Mouse (Mus musculus) lung, postnatal 14 days (tissue): ENCODE measurements around the gene Stra6.

Experiments
- DNase-seq: peaks from one replicate; pipeline ENCODE4 v3.0.0; 2021

The Stra6 gene

DNA sequence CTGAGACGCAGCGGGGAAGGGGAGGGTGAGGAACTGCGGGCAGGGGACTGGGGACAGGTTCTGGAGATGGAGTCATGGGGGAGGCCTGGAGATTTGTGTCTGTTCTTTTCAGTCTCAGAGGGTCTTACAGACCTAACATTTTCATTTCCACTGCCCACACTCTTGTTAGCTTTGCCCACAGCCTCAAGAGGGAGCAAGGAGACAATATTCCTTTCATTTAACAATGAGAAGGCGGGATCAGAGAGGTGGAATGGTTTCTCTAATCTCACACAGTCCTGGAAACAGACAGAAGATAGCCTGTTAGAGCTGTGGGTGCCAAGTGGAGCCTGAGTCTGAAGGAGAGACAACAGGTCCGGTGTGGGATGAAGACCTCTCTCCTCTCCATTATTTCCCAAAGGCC lies 11.7 kb upstream of the Stra6 start:
- DNase-seq = no peak

DNA sequence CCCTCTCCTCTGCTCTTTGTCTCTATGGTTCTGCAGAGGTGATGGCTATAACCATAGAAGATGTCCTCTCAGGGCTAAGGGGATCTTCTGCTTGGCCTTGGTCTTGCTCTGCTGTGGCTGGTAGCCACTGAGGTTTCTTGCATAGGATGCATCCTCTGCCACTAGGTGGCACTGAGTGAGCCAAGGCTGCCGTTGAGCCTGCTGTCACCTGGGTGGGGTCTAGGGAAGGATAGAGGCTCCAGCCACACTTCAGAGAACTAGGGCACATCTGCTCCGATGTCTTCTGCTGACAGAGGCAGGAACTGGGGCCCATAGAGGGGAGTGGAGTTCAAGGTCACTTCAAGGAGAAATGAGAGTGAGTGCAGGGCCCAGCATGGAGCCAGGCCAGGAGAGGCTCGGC lies 10.5 kb upstream of the Stra6 start:
- DNase-seq = peak; percentile 66

DNA sequence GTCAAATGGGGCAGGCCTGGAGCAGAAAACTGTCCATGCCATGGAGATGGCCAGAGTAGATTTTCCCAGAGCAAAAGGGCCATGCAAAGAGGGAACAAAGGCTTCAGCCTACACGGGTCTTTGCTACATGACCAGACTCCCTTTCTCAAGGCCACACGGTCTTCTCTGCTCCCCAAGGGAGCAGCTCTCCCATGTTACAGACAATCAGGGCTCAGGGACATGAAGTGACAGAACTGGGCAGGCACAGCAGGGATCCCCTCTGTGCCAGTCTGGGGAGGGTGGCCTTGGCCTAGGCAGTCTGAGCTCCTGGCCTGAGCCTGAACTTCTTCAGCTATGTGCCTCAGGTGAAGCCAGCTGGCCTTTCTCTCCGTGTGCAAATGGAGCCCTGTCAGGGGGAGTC lies 10.0 kb upstream of the Stra6 start:
- DNase-seq = no peak

DNA sequence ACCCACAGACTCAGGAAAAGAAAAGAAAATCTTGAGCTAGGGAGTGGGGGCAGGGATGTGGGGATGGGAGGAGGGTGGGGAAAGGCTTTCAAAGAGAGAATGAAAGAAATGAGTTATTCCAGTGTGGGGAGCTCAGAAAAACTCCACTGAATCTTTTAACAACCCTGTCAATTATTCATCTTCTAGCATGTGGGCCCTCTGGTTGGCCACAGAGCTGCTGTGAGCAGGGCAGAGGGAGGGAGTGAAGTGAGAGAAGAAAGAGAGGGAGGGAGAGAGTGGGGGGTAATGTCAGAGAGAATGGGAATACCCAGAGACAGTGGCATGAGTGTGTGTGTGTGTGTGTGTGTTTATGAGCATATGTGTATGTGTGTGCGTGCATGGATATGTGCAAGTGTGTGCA lies 9.6 kb upstream of the Stra6 start:
- no peak for DNase-seq

DNA sequence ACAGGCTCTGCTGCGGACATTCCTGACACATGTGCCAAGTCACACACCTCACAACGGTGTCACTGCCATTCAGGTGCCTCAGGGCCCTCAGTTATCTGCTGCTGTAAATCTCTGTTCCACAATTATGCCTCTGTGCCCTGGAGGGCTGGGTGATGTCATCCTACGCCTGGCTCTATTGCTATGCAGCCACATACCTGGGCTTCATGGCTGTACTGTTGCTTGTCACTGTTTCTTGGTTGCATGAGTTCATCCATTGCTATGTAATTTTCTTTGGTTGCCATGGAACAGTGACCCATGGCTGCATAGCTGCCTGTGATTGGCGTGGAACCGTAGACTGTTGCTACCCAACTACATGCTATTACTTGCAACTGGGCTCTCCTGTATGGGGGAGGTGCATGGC lies 7.9 kb upstream of the Stra6 start:
- DNase-seq = no peak

DNA sequence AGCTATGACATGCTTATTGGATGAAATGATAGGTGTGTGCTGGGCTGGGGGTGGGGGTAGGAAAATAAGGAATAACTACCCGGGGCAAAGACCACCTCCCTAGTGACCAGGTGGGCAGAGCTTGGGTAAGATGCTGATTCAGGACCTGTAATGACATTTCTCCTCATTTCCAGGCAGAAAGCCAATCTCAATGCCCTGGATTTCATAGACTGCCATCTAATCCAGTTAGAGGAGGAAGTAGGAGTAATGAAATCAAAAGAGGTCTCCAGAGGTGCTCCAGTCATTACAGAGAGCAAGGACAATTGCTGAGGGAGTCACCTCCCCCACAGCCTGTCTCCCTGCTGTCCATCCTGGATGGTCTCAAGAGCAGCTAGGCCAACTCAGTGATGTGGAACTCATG lies 3.7 kb upstream of the Stra6 start:
- no peak for DNase-seq

DNA sequence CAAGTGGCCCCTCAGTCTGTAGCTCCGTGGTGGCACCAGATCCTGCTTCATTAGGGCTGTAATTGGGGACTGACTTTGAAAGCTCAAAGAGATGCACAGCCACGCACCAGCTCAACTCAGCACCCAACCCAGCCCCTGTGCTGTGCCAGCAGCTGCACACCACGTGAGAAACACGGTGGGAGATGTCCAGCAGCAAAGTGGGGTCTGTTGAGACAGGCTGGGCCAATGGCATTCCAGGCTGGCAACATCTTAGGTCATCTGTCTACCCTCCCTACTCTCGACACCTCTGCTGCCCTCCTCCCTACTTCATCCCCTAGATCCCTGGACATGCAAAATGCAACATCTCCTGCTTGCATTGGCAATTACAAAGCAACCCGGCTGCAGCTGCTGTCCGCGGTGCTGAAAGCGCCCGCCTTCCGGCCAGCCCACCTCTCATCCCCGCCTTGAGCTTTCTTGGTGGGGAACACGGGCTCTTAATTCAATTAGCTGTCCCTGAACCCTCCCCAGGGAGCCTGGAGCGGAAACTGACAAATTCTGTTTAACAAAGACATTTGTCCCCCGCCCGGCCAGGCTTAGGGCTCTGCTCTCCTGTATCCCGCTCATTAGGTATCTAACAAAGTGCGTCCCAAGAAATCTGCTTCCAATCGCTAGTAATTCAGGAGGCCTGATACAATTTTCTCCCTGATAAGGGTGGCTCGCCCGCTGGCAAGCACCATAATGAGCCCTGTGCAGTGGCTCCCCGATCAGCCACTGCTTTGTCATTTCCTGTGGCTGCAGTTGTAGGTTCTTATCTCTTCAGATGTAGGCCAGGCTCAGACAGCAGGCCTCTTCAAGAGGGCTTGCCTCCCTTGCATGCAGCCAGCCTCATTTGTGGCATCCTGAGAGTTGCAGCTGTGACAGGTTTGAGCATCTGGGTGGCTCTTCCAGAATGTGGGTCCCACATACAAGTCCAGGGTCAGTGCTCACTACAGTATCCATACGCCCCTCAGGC lies 2.6 kb upstream of the Stra6 start:
- DNase-seq = peak; percentile 70

DNA sequence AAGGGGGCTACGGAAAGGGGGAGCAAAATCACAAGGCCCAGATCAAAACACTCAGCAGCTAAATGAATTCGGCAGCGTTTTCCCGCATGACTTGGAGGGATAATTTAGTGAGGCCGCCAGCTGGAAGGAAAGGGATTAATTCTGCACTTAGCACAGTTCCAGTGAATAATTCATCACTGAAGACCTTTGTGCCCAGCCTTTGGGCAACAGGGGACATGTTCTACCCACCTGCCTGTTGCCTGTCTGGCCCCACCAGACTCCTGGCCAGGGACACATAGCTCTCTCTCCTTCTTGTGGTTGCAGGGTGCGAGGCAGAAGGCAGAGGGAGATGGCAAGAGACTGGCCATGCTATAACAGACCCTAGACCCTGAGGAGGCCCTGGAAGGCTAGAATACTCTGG lies 1.9 kb downstream of the Stra6 start:
- DNase-seq = no peak

DNA sequence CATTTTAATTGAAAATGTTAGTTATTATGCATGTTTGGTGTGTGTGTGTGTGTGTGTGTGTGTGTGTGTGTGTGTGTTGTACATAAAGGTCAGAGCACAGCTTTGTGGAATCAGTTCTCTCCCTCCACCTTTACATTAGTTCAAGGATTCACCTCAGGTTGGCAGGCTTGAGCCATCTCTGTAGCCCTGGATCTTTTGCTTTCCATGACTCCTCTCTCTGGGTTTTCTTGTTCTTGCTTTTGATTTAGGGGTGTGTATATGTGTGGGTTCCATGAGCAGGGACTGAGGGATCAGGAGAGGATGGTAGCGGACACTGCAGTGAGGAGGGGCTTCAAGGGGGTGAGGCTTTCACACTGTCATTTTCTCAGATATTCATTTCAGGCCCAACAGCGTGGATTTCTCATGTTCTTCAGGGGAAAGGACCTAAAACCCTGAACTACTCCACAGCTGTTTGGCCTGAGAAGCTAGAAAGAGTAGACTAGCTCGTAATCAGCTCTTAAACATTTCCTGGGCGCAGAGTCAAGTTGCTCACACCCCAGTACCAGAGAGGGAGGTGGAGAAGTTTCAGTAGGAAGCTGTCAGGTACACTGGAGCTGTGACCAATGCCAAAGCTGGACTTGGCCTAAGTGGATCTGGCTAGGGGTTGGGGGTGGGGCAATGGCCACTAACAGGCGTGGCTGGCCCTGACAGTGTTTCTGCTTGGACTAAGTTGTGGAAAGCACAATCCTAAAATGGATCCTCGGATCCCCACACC lies 2.6 kb downstream of the Stra6 start:
- no peak for DNase-seq

DNA sequence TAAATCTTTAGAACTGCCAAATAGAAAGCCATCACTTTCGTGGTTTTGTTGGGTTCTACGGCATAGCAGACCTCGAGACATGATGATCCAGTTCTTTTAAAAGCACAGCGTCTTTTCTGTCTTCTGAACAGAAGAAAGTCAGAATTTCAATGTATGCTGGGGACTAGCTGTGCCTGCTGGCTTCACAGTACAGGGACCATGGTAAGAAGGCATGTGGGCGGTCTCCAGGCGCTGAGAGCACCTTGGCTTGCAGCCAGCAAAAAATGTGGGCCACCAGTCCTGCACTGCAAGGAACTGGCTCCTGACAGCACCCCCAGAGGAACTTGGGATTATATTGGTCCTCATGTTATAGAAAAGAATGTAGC lies 3.1 kb downstream of the Stra6 start:
- DNase-seq = no peak

DNA sequence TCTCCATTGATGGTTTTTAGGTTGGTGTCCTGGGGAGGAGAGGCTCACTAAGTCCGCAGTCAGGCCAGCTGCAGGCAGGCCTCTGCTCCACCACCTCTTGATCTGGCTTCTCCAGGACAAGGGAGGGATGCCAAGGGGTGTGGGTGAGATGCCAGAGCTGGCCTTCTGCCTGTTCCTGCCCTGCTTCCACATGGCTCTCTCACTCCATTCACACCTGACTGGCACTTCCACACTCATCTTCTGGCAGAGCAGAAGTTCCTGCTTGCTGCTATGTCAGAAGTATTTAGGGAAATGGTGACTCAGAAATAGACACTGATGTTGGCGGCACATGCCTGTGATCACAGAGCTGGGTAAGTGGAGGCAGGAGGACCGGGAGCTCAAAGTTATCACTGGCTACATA lies 4.0 kb downstream of the Stra6 start:
- no peak for DNase-seq

DNA sequence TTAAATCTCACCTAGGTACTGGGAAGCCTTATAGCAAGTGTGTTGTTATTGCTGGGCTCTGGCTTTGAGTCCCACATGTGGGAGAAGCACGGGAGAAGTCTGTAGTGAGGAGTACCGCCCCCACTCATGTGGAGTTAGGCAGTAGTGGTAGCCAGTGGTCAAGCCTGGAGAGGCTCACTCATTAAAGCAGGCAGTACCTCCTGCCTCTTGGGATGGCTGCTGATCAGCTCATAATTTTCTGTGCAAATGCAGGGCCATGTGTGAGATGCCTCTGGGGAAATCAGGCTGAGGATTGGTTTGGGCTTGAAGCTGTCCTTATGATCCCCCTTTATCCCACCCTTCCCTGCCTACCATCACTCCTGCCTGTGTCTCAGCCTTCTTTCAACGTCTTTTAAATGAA lies 11.0 kb downstream of the Stra6 start:
- no peak for DNase-seq

DNA sequence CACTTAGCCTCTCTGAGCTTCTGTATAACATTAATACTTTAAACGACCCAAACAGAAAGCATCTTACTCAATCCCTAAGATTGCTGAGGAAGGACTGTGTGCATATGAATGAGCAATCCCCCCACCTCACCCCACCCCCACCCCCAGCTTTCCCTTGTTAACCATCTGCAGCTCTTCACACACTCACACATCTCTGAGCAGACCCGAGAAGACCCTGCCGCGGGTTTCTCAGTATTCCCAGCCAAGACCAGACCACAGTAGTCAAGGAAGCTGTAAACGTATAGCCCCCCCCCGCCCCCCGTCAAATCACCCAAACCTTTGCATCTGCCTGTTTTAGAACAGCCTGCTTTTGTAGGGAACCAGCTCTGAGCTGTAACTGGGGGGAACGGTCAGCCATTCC lies 21.0 kb downstream of the Stra6 start:
- DNase-seq = no peak

DNA sequence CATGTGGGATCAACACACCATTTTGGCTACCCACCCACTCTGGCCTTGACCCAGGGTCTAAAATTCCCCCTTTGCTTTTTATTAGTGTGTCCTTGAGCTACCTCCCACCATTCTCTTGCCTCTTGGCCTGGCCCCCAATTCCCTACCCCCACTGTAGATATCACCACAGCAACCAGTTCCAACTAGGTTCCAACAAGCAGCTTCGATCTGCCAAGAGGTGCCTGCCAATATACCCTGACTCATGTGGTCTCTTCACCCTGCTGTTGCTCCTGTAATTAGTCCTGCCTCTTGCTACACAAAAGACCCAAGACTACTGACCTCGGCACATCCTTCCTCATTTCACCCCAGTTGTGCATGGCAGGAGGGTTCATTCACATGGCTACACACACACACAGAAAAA lies 21.5 kb downstream of the Stra6 start:
- DNase-seq = no peak

DNA sequence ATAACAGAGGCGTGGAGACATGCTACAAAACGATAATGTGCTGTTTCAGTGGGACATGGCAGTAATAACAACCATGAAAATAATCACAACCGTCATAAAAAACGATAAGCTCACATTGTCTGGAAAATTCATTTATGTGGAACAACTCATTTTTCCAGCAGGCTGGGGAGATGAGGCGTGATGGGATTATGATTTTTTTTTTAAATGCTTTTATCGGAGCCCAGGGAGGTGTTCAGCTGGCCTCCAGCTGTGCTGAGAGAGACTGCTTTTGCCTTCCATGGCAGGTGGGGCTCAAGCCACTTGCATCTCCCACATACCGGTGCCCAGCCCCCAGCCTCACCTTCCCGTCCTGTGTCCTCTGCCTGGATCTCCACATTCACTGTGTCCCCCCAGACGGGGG lies 22.6 kb downstream of the Stra6 start:
- no peak for DNase-seq

DNA sequence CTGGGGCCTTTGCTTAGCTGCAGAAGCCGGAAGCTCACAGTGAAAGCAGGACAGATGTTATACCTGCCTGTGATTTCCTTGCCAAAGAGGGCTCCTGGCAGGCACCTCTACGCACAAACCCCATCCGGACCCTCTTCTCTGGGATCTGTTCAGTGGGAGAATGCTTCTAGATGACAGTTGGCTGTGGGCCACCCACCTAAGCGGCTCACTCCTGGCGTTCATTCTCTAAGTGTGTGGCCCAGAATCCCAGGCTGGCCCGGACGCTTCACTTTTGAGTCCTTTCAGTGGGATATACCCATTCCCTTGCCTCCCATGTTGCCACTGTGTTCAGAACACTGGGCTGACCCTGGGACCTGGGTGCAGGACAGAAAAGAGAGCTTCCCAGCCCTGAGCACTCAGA lies 23.3 kb downstream of the Stra6 start:
- no peak for DNase-seq

DNA sequence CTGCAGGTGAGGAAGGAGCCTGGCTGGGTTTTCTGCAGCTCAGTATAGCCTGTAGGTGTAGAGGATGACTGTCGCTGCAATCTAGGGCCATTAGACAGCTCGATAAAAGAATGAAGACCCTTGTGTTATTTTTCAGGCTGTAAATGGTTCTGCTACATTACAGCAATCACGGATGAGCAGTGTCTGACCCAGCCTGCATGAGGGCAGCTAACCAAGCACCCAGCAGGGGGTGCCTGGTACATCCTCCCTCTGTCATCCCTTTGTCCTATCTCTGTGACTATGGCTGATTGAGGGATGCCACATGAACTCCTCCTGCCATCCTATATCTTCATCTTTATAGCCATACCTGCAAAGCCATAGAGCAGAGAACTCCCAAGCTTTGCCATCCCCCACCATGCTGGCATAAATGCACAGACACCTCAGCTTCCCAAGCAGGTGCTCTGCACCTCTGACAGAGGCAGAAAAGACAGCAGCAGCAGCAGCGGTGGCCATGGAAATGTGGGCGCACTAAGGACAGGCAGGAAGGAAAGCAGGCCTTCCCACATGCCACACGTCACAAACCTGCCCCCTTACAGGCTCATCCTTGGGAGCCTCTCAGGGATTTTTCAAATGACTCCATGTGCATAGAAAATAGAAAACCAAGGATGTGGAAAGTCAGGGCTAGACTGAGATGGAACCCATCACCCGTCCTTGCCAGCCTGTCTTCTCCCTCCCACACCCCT lies 23.9 kb downstream of the Stra6 start:
- no peak for DNase-seq

DNA sequence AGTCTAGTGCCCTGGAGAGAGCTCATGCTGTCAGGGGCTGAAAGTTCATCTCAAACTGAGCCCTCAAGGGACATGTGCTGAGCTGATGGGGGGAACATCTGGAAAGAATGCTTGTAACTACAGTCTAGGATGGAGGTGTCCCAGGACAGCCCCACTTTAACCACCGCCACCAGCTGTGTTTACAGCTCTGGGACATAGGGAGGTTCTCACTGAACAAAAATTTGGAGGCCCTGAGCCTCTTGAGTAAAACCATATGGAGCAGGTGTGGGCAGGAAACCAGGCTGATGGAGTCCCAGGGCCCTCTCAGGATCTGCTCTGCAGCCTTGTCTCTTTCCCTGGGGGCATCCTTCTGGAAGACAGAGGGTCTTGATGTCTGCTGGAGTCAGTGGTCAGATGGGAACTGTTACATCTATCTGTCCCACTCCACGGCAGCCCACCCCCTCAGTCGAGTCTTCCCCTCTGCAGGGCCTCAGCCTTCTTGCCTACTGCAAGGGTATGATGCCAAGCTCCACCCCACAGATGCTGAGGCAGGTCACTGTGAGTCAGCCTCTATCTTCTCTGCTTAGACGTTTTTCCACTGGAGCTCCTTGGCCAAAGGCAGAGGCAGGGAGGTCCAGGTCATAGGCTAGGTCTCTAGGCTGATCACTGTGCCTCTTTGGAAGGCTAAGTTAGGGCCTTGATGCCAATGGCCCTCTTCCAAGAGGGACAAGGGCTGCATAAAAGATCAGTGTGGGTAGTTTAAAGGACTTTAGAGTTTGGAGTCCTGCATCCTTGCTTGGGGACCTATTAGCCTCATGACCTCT lies 28.2 kb downstream of the Stra6 start:
- no peak for DNase-seq

DNA sequence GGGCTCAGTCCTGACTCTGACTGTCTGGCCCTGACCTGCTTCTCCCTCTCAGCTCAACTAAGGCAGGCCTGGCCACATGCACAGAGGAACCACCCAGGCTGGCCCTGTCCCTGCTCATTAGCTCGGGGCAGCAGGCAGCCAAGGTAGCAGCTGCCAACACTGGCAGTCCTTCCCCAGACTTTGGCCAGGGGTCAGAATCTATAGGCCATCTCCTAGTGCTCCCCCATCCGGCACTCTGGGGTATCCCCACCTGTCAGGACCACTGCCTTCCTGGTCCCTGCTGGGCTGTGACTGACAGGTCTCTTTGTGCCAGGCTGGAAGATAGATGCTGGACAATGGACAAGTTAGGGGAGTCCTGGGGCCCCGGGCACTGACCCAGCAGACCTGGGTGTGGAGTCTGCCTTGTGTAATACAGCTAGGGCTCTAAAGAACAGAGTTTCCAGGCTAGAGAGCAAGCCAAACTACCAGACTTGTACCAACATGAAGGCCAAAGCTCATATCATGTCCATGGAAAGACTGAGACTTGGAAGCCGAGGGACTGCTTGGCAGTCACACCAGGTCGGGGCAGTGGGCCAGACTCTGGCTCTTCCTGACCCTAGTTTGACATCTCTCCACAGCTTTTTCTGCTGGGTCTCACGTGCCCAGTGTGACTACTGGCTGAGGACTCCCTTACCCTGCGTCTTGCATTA lies 29.1 kb downstream of the Stra6 start:
- DNase-seq = peak; percentile 28

DNA sequence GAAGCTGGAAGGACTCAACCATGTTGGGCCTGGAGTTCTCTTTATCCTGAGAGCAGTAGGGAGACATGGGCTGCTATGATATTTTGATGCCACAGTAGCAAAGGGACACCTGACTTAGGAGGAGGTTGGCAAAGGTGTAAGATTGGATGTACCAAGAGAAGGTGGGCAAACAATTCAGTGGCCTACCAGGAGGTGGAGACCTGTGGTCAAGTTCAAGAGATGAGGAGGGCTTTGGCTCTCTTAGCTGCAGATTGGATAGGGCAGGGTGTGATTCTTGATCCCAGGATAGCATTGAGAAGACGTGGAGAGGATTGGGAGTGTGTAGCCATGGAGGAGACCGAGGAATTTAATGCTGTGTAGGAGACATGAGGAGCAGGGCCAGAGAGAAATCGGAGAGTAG lies 30.2 kb downstream of the Stra6 start:
- no peak for DNase-seq

DNA sequence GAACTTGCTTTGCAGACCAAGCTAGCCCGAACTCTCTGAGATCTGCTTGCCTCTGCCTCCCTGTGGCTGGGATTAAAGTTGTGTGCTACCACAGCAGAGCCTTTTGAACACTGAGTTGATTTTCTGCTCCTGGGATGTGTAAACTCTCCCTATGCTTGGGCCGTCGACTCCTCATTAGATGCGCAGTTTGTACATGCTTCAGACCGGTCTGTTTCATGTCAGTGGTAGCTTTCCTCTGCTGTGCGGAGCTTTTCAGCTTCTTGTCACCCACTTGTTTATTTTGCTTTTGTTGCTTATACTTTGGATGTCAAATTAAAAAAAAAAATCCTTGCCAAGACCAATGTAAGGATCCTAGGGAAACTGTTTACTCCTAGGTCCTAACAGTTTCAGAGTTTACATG lies 32.4 kb downstream of the Stra6 start:
- no peak for DNase-seq

DNA sequence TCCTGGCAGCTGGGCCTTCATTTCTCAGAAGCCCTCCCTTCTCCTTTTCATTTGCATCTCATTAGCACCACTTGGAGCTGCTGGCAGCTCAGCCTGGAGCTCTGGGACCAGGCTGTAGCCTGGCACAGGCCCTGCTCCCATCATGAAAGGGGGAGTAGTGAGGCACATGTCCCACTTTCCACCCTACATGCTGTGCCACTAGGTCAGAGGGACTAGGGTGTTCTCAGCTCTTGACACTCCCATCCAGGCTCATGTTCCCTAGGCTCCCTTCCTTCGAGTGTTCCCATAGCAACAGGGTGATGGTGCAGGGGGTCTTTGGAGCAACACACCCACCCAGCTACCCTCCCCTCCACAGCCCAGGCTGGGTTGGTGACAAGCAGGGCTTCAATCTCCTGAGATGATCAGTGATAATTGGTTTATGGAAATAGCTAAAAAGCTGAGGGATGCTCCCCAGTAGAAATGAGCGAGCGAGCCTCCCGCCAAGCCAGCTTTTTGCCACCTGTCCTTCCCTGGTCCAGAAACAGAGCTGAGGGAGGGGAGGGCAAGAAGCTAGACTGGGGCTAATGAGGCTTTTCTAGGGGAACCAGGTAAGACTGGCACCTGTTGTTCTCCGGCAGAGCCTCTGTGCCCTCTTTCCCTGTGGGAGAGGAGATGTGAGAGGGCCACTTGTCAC lies 33.2 kb downstream of the Stra6 start:
- no peak for DNase-seq
